Mouse (Mus musculus) G1E (cell line): ENCODE measurements around the gene Armh1. TPM values are rescaled to one million over a fixed set of nuclear protein-coding genes. Genes with fewer than 3 reads are reported as not detected.

Experiments used
- ATAC-seq: 2 replicates; pipeline ENCODE4 v1.8.0; 2016; ENCODE audit warnings: mild to moderate bottlenecking; ENCODE audit not compliant: insufficient number of reproducible peaks, poor library complexity, low FRiP score, severe bottlenecking; ENCODE audit errors: extremely low read depth
- DNase-seq: peaks from one replicate; pipeline ENCODE4 v3.0.0; 2012; ENCODE audit warnings: low spot score
- H3K27me3 ChIP-seq: 2 replicates; pipeline ENCODE4 v1.6.1; 2012; ENCODE audit warnings: mild to moderate bottlenecking, low read length, inconsistent platforms; ENCODE audit not compliant: insufficient read depth
- H3K36me3 ChIP-seq: replicated peaks from 2 replicates; pipeline ENCODE3; 2012; ENCODE audit warnings: mild to moderate bottlenecking, inconsistent platforms
- H3K4me1 ChIP-seq: 2 replicates; pipeline ENCODE4 v1.6.1; 2012; ENCODE audit warnings: low read depth, low read length, inconsistent platforms, mixed read lengths; ENCODE audit not compliant: insufficient read depth
- H3K4me3 ChIP-seq: 2 replicates; pipeline ENCODE4 v1.5.1; 2012; ENCODE audit warnings: low read depth, mild to moderate bottlenecking, inconsistent platforms, low read length, moderate library complexity, mixed read lengths
- H3K9me3 ChIP-seq: replicated peaks from 2 replicates; pipeline ENCODE4 v1.6.1; 2012; ENCODE audit warnings: inconsistent platforms
- CTCF ChIP-seq: IDR thresholded peaks from 2 replicates; pipeline ENCODE4 v1.5.1; 2012; ENCODE audit warnings: low read depth, low read length, inconsistent platforms, mixed read lengths
- GATA1 ChIP-seq: IDR thresholded peaks from 2 replicates; pipeline ENCODE4 v1.6.1; 2012; ENCODE audit warnings: borderline replicate concordance, low read length, inconsistent platforms, mixed read lengths
- GATA2 ChIP-seq: IDR thresholded peaks from 2 replicates; pipeline ENCODE4 v1.6.1; 2012; ENCODE audit warnings: low read depth, low read length, inconsistent platforms, borderline replicate concordance
- POLR2AphosphoS5 ChIP-seq: IDR thresholded peaks from 2 replicates; pipeline ENCODE4 v1.6.1; 2012; ENCODE audit warnings: low read depth, low read length, inconsistent platforms; ENCODE audit not compliant: insufficient replicate concordance
- TAL1 ChIP-seq: conservative IDR thresholded peaks from 2 replicates; pipeline ENCODE4 v1.6.1; 2012; ENCODE audit warnings: low read depth, low read length, inconsistent platforms, mixed read lengths
- polyA plus RNA-seq: library from polyadenylated mRNA; stranded (reverse); fragments of >175 nt; gene quantifications from 2 replicates; pipeline ENCODE4 v1.2.3, GENCODE M21; 2012
- total RNA-seq, 2 experiments: library from RNA; stranded (forward) in 1 of 2; stranded (reverse) in 1 of 2; fragments of 200-1000 nt in 1 of 2; fragments of >200 nt in 1 of 2; fragmentation: Nextera tagmentation in 1 of 2; gene quantifications; 2 replicates each; pipeline ENCODE4 v1.2.3; 2014 to 2017

Armh1 gene
- total and polyA plus RNA-seq, 3 experiments, result not detected

DNA sequence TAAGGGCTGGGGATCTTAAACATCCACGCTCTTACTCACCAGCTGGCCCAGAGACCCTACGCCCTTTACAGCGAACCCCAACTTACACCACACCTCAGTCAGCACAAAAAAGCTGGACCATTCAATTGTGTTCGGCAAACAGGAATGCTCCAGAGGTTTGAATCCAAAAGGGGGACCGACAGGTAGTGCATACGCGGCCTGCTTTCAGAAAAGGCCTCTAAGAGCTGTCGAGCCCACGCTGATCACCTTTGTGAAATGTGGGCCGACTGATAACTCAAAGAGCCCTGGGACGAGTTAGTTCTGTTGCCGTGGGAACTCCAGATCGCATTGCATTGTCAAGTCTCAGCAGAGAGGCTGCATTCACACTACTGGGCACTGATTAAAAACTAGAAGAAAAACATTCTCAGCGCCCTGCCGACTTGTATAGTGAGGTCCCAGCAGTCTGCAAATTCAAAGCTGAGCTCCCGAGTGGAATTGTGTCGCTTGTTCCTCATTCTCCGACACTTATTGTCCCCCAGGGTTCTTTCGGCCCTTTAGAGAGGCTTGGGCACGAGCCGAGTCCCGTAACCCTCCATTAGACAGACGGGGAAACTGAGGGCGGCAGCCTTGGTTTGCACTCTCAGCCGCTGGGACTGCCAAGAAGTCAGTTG is 36.5 kb upstream of the Armh1 start:
- no peaks in the 10 kb centered on the region for H3K9me3 ChIP-seq
- no peak for DNase-seq
- no peak for ATAC-seq

DNA sequence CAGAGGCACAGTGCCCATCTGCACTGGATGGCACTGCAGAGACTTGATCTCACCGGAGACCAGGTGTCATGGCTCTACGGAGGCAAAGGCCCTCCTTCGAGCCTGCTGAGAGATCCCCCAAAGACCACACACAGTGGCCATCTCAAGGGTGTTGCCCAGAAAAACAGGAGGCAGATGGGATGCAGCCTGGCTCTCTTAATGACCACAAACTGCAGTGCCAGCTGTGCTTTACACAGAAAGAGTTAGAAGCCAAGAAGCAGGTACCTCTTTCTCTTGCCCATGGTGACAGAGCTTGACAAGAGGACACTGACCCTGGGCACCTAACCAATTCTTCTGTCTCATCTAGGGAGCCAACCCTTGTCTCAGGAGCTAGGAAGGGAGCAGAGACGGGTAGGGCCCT is 32.4 kb upstream of the Armh1 start:
- Histone ChIP-seq H3K4me3 (no peak overlapping the region), H3K4me1 (peaks cover 52% of the 10 kb centered on the region), H3K36me3 (peaks cover 91% of the 10 kb centered on the region), H3K27me3 (no peaks in the 10 kb centered on the region), H3K9me3 (no peaks in the 10 kb centered on the region)
- DNase-seq, result no peak
- TF ChIP-seq CTCF (no peak), GATA1 (no peak), TAL1 (no peak), GATA2 (no peak), POLR2AphosphoS5 (no peak)
- no peak for ATAC-seq

More for the DNA sequence above, 36.5 kb upstream of the Armh1 start:
- peaks cover 51% of the 10 kb centered on the region for H3K36me3 ChIP-seq
- H3K4me3 ChIP-seq, result peak overlapping the region; percentile 78
- TF ChIP-seq TAL1 (no peak), CTCF (no peak), POLR2AphosphoS5 (no peak), GATA1 (no peak), GATA2 (no peak)
- peaks cover 3% of the 10 kb centered on the region; the same call in 1 of the 2 replicates for H3K27me3 ChIP-seq
- H3K4me1 ChIP-seq, result peaks cover 57% of the 10 kb centered on the region

DNA sequence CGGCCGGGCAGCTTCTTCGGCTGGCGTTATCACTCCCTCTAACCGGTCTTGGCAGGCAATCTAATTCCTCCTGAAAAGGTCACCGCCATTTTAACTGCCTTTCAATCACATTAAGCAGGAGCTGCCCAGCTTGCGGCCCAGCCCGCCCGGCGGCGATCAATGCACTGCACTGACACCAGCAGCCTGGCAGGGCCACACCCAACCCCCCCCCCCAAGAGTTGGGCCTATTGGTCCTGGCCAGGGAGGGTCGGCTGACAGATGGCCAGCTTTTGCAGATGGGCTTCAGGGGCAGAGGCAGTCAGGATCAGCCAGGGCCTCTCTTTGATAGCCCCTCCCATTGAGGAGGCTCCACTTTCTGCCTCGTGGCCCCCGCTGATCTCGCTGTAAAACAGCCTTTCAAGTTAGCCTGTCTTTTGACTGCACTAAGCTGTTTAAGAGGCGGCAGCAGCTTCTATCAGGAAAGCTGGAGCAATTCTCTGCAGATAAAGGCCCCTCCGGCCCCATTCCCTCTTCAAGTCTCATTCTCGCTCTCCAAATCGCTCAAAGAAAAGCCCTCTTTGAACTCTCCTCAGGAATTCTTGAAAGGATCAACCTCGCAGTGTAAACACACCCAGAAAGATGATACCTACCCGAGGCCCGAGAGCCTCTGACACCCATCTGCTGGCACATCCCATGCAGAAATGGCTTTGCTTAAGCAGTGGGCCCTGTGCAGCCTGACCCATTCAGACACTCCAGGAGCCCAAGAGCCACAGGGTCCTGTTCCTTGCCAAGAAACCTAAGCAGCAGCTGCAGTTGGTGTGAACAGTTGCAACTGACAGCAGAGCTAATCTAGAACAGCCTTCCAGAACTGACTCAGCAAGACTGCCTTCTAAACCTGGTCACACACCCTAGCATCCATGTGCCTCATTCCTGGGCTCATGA is 31.6 kb upstream of the Armh1 start:
- no peaks in the 10 kb centered on the region for H3K27me3 ChIP-seq
- TF ChIP-seq GATA2, result no peak
- no peak for TF ChIP-seq TAL1
- no peak for TF ChIP-seq POLR2AphosphoS5
- no peak for TF ChIP-seq GATA1
- no peak for TF ChIP-seq CTCF
- peaks cover 57% of the 10 kb centered on the region for H3K4me1 ChIP-seq
- no peak for ATAC-seq
- peaks cover 99% of the 10 kb centered on the region for H3K36me3 ChIP-seq
- DNase-seq, result no peak
- H3K9me3 ChIP-seq, result no peaks in the 10 kb centered on the region
- H3K4me3 ChIP-seq, result no peak overlapping the region

DNA sequence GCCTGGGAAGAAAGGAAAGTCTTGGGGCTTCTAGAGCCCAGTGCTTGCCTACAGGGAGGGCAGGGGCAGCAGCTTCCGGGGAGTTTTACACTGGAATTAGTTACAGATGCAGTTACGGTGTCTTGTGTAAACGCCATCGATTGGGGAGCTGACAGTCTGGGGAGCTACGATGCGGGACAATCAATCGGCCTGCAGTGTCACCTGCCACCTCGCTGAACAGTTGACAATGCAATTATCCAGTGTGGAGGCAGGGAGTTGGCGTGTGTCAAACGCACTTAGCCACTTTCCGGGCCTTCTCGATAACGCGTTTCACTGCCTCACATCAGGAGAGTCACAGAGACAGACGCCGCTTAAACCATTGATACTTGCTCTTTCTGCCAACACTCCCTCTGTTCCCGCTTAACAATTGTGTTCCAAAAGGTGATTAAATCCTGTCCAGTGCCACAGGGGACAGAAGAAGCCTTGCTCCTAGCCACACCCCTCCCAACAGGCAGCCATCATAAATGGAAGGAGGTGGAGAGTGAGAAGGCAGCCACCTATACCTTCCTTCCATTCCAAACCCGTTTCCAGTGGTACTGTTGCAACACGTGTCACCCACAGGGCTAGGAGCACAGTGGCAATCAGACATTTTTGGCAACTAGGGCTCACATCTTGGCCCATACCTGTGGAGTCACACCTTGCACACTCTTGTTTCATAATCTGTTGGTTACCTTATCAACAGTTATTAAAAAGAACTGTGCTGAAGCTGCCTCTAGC is 29.3 kb upstream of the Armh1 start:
- Histone ChIP-seq H3K4me1 (peaks cover 36% of the 10 kb centered on the region), H3K36me3 (peaks cover 100% of the 10 kb centered on the region), H3K4me3 (no peak overlapping the region), H3K9me3 (no peaks in the 10 kb centered on the region), H3K27me3 (no peaks in the 10 kb centered on the region)
- TF ChIP-seq GATA1, result no peak
- no peak for TF ChIP-seq POLR2AphosphoS5
- TF ChIP-seq TAL1, result no peak
- no peak for TF ChIP-seq CTCF
- TF ChIP-seq GATA2, result no peak
- DNase-seq, result no peak
- ATAC-seq, result no peak

DNA sequence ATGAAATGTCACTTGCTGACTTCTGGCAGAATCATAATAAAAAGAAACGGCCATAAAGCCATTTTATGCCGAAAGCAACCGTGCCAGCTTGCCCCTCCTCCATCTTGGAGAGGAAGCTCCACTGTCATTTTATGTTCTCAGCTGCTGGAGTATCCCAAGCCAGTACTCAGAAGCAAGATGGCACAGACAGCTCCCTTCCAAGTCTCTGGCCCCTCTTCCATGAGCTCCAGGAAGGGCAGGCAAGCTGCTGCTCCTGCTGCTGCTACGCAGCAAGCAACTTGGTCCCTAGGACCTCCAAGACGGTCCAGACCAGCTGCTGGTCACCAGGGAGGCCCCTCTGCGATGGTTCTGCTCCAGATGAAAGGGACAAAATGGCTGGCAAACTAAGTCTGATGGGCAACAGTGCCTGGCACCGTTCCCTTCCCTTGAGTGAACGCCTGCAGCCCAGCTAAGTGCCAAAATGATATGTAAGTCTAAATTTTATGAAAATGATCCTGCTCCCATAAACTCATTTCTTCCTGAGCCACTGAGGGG is 28.5 kb upstream of the Armh1 start:
- peaks cover 100% of the 10 kb centered on the region for H3K36me3 ChIP-seq
- H3K4me1 ChIP-seq, result peaks cover 29% of the 10 kb centered on the region
- TF ChIP-seq TAL1 (no peak), POLR2AphosphoS5 (no peak; the same call in 1 of the 2 replicates), CTCF (no peak), GATA1 (no peak), GATA2 (no peak)
- ATAC-seq (no peak), DNase-seq (no peak)
- no peaks in the 10 kb centered on the region; the same call in 1 of the 2 replicates for H3K9me3 ChIP-seq
- H3K4me3 ChIP-seq, result no peak overlapping the region
- no peaks in the 10 kb centered on the region for H3K27me3 ChIP-seq
